Mouse (Mus musculus) skeletal muscle tissue, adult 2 months (tissue): ENCODE measurements around the gene Dbndd1.
A peak's percentile ranks its signal among the peaks of the same experiment; 100 is the strongest.
"Not testable (repeated sequence)": the region's sequence is repeated elsewhere in the genome, so short reads cannot be mapped to it uniquely, and the experiment has no call there.

Source experiments
- DNase-seq: peaks from one replicate; pipeline ENCODE4 v3.0.0-alpha.2; 2012; ENCODE audit warnings: low read depth, low spot score

The Dbndd1 gene

DNA sequence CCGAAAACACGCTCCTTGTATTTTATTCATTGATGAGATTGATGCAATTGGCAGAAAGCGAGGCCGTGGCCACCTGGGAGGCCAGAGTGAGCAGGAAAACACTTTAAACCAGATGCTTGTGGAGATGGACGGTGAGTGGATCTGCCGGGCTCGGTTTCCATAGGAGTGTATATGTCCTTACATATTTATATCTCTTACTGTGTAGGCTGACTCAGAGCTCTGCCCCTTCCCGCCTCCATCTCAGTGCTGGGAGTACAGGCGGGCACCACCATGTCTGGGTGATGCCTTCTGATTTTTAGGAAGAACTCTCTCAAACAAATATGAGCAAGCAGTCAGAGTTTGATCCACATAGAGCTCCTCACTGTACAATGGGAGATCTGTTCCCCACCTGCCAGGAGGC lies 22.4 kb downstream of the Dbndd1 start:
- DNase-seq, result no peak

DNA sequence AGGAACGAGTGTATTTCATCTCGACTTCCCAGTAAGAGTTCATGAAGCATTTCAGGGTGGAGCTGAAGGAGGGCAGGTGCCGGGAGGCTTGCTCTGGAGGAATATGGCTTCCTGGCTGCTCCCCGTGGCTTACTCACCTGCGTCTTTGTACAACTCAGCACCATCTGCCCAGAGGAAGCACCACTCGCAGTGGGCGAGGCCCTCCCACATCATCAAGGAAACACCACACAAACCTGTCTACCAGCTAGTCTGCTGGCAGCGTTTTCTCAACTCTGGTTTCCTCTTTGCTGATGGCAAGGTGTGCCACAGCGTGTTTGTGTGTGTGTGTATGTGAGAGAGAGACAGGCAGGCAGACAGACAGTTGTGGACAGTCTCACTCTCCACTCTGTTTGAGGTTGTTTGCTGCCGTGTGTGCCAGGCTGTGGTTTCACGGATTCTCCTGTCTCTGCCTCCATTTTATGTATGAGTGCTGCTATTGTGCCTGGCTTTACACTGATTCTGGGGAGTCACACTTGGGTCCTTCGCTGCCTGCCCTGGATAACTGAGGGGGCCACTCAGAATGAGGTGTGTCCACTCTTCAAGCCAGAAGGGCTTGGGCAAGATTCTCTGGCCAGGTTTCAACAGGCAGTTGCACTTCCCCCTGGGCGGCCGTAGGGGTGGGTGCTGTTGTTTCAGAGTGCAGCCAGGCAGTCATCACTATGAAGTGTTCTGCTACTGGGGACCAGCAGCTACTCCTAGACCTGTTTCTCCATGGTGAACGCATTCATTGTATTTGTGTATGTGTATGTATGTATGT lies 23.8 kb downstream of the Dbndd1 start:
- DNase-seq, result no peak

DNA sequence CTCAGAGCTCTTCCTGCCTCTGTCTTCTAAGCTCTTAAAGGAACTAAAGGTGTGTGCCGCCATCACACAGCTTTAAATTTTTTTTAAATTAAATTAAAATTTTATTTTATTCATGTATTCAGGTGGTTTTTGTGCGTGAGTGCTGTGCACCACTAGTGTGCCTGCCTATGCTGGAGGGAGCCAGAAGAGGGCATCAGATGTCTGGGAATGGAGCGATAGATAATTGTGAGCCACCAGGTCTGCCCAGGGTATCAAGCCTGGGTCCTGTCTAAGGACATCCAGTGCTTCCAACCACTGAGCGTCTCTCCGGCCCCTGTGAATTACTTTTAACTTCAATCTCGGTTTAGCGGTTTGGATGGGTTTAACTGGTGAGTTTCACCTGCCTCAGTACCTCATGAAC lies 32.6 kb downstream of the Dbndd1 start:
- no peak for DNase-seq

DNA sequence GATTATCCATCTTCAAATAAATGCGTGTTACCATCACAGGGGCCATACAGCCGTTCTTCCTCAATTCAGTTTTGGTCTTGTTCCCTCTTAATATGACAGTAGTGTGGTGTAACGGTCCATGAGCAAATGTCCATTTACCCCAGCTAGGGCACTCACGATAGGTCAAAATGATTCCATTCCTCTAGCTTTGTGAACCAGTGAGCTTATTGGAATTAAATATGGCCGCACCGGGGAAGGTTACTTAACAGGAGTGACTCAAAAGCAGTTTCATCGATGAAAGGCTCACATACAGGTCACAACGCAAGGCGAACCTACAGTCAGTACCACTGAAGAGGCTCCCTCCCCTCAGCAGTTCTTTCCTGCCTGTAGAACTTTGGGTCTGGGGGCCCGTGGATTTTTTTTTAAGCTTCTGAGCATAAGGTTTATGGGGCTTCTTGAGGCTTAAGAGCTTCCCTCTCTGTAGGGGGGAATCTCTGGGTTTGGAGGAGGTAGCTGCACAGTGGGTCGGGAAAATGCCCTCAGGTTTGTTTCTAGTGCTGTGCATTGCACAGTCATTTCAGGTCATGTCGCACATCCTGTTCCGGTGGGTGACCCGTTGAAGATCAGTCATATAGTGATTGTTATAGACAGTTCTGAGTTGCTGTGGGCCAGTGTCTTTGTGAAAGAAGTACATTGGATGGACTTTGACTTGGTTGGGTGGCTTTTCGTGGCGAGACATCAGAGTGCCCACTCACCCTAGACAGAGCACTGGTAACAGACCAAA lies 36.6 kb downstream of the Dbndd1 start:
- no peak for DNase-seq

DNA sequence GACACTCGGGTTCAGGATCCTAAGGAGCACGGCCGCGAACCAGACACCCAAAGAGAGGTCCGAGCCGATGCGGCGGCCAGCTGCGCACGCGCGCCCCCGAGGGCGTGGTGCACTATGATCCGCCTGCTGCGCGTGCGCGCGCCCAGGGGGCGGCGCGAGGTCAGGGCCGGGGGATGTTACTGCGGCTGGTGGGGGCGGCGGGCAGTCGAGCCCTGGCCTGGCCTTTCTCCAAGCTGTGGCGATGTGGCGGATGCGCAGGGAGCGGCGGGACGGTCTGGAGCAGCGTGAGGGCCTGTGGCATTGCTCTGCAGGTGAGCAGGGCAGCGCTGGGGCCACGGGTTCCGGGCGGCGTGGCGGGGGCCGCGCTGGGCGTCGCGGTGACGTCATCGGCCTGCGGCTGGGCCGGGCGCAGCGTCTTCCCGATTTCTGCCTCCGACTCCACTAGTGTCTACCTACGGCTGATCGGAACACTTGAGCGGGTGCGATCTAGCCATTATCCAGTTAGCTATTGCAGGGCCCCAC lies 37.5 kb downstream of the Dbndd1 start, which contains the start of gene Afg3l1:
Gene Afg3l1, plus strand, starts transcription at position 167 of the 522 bp plus-strand sequence.
- DNase-seq, result peak; percentile 87

DNA sequence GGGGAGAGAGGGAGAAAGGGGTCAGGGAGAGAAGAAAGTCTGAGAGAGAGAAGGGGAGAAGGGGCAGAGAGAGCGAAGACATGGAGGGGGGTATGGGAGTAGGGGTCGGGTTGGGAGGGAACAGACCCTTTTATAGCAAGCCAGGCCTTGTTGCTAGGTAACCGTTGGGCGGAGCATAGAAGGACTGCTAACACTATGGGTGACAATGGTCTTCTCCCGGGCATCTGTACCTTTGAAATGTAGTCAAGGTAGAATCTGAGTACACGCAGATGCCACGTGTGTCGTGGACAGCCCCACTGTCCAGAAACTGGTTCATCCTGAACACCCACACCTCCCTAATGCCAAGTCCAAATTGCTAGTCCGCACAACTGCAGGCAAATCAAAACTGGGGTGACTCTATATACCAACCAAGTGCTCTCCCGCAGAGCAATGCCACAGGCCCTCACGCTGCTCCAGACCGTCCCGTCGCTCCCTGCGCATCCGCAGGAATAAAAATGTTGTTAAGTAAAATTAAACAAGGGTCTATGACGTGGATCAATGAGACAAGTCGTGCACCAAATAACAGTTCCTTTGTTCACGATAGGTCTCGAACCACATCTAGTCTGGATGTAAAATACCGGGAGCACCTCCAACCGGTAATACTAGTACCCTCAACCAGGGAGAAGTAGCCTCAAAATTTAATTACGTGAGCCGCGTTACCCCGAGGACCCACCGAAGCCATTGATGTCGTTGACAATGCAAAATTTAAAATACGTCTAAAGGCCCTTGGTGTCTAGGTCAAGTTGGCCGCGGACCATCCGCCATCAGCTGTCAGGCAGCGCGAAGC lies 38.1 kb downstream of the Dbndd1 start:
- DNase-seq, result no peak

DNA sequence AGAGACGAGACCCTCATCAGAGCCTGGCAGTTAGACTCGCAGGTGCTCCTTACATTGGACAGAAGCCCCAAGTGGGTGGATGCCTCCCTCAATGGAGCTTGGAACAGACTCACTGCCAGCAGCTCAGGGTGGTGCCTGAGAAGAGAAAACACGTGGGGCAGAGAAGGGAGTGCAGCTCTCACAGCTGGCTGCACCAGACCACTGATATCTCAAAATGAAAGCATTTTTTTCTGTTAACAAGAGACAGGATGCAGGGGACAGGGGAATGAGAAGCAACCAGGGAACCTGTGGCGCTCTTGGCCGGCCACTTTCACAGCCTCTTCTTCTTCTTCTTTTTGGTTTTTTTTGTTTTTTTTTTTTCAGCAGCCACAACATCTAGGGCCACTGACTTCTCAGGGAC lies 40.7 kb downstream of the Dbndd1 start:
- not testable (repeated sequence) for DNase-seq

DNA sequence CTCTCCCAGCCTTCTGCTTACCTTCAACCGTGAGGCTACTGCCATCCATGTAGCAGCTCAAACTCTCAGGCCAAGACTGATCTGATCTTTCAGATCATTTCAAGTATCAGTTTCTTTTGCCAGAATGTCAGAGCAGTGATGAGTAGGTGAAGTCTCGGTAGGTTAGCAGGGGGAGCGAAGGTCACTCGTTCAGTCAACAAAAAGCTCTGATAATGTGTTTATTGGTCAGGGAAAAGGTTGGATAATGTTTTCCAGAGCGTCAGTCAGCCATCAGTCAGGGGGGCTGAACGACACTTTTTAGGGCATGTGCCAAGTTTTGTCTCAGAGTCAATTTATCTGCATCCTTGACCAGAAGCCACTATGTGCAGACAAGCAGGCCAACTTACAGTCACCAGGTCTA lies 42.3 kb downstream of the Dbndd1 start:
- DNase-seq, result not testable (repeated sequence)

DNA sequence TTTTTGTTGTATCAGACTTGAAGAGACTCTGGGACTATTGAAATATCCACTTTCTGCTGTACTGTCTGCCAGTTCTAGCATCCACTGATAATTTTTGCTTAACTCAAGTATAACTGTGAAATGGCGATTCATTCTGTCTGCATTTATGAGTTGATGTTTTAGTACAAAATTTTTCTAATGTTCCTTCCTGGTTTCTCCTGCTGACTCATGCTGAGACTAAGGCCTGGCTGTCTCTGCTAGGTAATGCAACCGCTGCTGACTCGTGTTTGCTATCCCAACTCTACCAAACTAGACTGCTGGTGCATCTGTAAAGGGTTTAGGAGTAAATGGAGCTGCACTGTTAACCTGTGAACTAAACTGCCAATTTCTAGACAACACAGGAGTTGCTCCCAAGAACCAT lies 47.8 kb downstream of the Dbndd1 start:
- DNase-seq, result no peak

DNA sequence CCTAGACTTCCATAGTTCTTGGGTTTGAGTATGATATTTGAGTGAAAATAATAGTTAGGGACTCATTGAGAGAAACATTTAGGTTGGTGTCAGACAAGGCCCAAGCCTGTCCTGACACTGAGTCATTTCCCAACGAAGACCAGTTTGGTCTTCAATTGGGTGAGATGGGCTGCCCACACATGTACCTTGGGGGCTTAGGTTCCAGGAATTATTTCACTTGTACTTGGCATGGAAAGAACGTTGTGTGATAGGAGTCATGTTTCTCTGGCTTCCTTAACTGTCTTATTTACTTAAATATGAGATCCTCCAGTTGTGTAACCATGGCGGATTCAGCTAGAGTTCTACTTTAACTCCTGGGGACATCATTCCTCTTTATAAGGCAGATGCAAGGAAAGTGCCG lies 51.6 kb downstream of the Dbndd1 start:
- no peak for DNase-seq
